In genomic region chr9:108305629-108306520, GRCm38 (mm10) we compare ENCODE assay signal across 8 mouse cellular contexts. TPM values are rescaled to one million over a fixed set of nuclear protein-coding genes. Genes with fewer than 3 reads are reported as not detected.
DNase-seq lines count a peak whose midpoint lies in the region; ATAC-seq and TF ChIP-seq lines count a peak whose summit lies in the region.

Rhoa (plus strand) TSS chr9:108306129.
Tcta (minus strand) TSS chr9:108306160.

- ATAC-seq in activated CD4-positive, CD25-positive, alpha-beta regulatory T cell, adult 4 months, result peak; percentile 95

- no peaks in the 10 kb centered on the region for H3K9me3 ChIP-seq in megakaryocyte, embryonic 14.5 days

- TF ChIP-seq CTCF in cortical plate, adult 2 months (IDR thresholded peaks at IDR 0.05; ENCODE audit: extremely low read depth, insufficient read depth, low read length), result no peak

- peak; percentile 98 to 99 for DNase-seq in gastrocnemius, adult 8-10 months (ENCODE audit: low spot score in 2 of 2)
- DNase-seq in hindlimb bud, embryonic 11.5 days (ENCODE audit: extremely low spot score, low read depth, low spot score), result peak; percentile 99
- DNase-seq in left cerebral cortex, adult 8-10 months (ENCODE audit: low spot score in 2 of 2), result peak; percentile 96 to 100
- peak; percentile 99 to 100 for DNase-seq in right cerebral cortex, postnatal 10 days (ENCODE audit: low spot score in 2 of 2)
- peak; percentile 92 for DNase-seq in urinary bladder, postnatal 25 days (ENCODE audit: low spot score)

- peaks cover 44% of the 10 kb centered on the region for H3K36me3 ChIP-seq in megakaryocyte, embryonic 14.5 days (replicated peaks; ENCODE audit: low read length)

- H3K27ac ChIP-seq in cortical plate, adult 2 months (ENCODE audit: insufficient read depth, low read length), result peak within 1 kb of the TSS; percentile 96

- TF ChIP-seq POLR2A in cortical plate, adult 2 months (IDR thresholded peaks at IDR 0.05; ENCODE audit: extremely low read depth, insufficient read depth, low read length), result peak; percentile 98

- no peaks in the 10 kb centered on the region for H3K27me3 ChIP-seq in megakaryocyte, embryonic 14.5 days (replicated peaks)

- peak within 1 kb of the TSS; percentile 70 for H3K4me3 ChIP-seq in cortical plate, adult 2 months (ENCODE audit: insufficient read depth, low read length)
- H3K4me3 ChIP-seq in megakaryocyte, embryonic 14.5 days (replicated peaks), result peak within 1 kb of the TSS; percentile 94

- H3K4me1 ChIP-seq in cortical plate, adult 2 months (ENCODE audit: control insufficient read depth, insufficient read depth, low read length), result peaks cover 3% of the 10 kb centered on the region; the same call in 1 of the 2 replicates
- H3K4me1 ChIP-seq in megakaryocyte, embryonic 14.5 days, result peaks cover 65% of the 10 kb centered on the region

RNA-seq across cellular contexts. Expression of gene Rhoa, which starts in this region (rescaled TPM):
- polyA plus RNA-seq in activated CD4-positive, CD25-positive, alpha-beta regulatory T cell, adult 4 months (2017; shearing (Covaris generic)), result 100 to 1,000 TPM; 294 to 378 TPM
- 167 and 176 TPM in 2 replicates for polyA plus RNA-seq in cortical plate, adult 2 months (2012; rRNA removed)
- total RNA-seq in gastrocnemius, adult 8-10 months (2022), result 100 to 1,000 TPM in 2 of 4 experiments, 10 to 100 TPM in 2; 87.6 to 104 (median 99.6) TPM
- 100 to 1,000 TPM; 164 to 176 (median 168) TPM for total RNA-seq in left cerebral cortex, adult 8-10 months (2022)
- 83.3 and 92.2 TPM in 2 replicates for polyA plus RNA-seq in megakaryocyte, embryonic 14.5 days (2012; ENCODE audit: insufficient read depth, low replicate concordance)

RNA-seq across cellular contexts. Expression of gene Tcta, which starts in this region (rescaled TPM):
- polyA plus RNA-seq in activated CD4-positive, CD25-positive, alpha-beta regulatory T cell, adult 4 months (2017; shearing (Covaris generic)), result 10 to 100 TPM in 1 of 2 experiments, 1 to 10 TPM in 1; 9.7 to 13.5 TPM
- polyA plus RNA-seq in cortical plate, adult 2 months (2012; rRNA removed), result 53.0 and 55.6 TPM in 2 replicates
- 10 to 100 TPM; 30.8 to 37.3 (median 34.3) TPM for total RNA-seq in gastrocnemius, adult 8-10 months (2022)
- 10 to 100 TPM; 37.0 to 40.4 (median 39.4) TPM for total RNA-seq in left cerebral cortex, adult 8-10 months (2022)
- 5.1 and 6.8 TPM in 2 replicates for polyA plus RNA-seq in megakaryocyte, embryonic 14.5 days (2012; ENCODE audit: insufficient read depth, low replicate concordance)

Comparison
In these comparisons a context has a peak if more than half of its experiments do, and no peak if none do; other contexts are left out.
1. Peak in every context shown above with its lines: DNase-seq, ATAC-seq, H3K4me3 ChIP-seq and H3K27ac ChIP-seq.